Mouse (Mus musculus) brain, adult 10 weeks (tissue): ENCODE measurements around the gene Duxbl2. TPM values are rescaled to one million over a fixed set of nuclear protein-coding genes. Genes with fewer than 3 reads are reported as not detected.

Source experiments
- polyA plus RNA-seq: library from polyadenylated mRNA; stranded (reverse); fragments of 350-450 nt; fragmentation: Illumina TruSeq; extraction: RNeasy Lipid Tissue Mini Kit (QIAGEN cat#74804); gene quantifications from one replicate; pipeline ENCODE4 v1.2.3, GENCODE M21; 2015; ENCODE audit warnings: low read depth, low replicate concordance

Duxbl2 gene
- not detected for polyA plus RNA-seq

DNA sequence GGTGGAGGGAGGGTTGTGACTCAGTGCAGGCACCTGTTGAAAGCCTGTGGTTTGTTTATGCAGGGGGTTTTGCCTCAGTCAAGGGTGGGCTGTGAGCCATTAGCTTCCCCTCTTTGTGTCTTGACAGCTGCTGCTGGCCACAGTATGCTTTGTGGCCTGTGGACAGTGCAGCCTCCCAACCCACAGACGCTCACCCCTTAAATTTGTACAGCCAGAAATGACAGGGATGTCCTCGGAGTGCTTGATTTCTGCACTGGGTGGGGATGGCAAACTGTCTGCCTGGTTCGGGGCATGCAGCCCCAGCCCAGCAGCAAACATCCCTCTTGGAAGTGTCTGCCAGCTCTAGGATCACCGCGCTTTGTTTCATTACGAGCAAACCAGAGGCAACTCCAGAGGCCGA is at the start of gene Duxbl2:
TSS of gene Duxbl2 (plus strand) at position 200 of the 400 bp plus-strand sequence.

DNA sequence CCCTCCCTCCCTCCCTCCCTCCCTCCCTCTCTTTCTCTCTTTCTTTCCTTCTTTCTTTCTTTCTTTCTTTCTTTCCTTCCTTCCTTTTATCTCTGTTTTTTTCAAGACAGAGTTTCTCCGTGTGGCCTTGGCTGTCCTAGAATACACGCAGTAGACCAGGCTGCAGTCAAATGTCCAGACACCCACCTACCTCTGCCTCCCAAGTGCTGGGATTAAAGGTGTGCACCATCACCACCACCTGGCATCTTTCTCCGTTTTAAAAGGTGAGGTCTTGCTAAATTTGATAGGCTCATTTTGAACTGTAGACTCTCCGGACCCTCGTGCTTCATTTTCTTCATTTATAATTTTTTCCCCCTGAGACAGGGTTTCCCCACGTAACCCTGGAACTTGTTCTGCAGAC is 36.9 kb upstream of the Duxbl2 start, which contains the start of gene Cphx2:
TSS of gene Cphx2 (plus strand) at position 301 of the 400 bp plus-strand sequence.

DNA sequence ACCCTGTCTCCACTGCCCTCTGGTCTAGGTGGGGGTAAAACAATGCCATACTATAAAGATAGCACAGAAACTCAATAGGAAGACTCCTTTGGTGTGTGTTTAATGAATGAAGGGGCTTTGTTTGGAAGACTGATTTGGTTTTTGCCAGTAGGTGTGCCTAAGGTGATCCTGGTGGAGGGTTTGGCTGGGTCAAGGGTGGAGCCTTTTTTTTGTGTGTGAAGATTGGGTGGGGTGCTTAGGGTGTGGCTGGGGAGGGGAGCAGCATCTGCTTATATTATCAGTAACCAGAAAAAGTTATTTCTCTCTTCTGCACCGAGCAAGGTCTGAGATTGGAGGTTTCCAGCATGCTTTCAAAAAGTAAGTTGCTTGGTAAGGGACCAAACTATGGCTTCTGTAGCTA is 36.2 kb upstream of the Duxbl2 start, which contains the start of gene Cphx3:
TSS of gene Cphx3 (plus strand) at position 301 of the 400 bp plus-strand sequence.

Other genes with a start within 250 kb of the Duxbl2 start
- 3.0 TPM for gene Plac9a, start 215.2 kb upstream of the Duxbl2 start, polyA plus RNA-seq
- gene Tmem254a, start 190.7 kb upstream of the Duxbl2 start, polyA plus RNA-seq: 16.8 TPM
- gene Cphx1, start 180.0 kb upstream of the Duxbl2 start, polyA plus RNA-seq: not detected
- gene Duxbl1, start 139.8 kb upstream of the Duxbl2 start, polyA plus RNA-seq: 1.3 TPM
- gene Gm9780, start 75.6 kb upstream of the Duxbl2 start, polyA plus RNA-seq: 24.5 TPM
- 17.4 TPM for gene Tmem254c, start 51.0 kb upstream of the Duxbl2 start, polyA plus RNA-seq
- gene Cphx2, start 36.8 kb upstream of the Duxbl2 start, polyA plus RNA-seq: not detected
- not detected for gene Cphx3, start 36.1 kb upstream of the Duxbl2 start, polyA plus RNA-seq
- gene Plac9b, start 64.1 kb downstream of the Duxbl2 start, polyA plus RNA-seq: 25.5 TPM
- gene Tmem254b, start 88.7 kb downstream of the Duxbl2 start, polyA plus RNA-seq: 59.6 TPM
- gene Duxbl3, start 139.6 kb downstream of the Duxbl2 start, polyA plus RNA-seq: 1.1 TPM